Mouse (Mus musculus): ENCODE measurements around the gene B3gnt3. TPM values are rescaled to one million over a fixed set of nuclear protein-coding genes. Genes with fewer than 3 reads are reported as not detected.
"Not testable (repeated sequence)": the region's sequence is repeated elsewhere in the genome, so short reads cannot be mapped to it uniquely, and the experiment has no call there.

B3gnt3 gene
- polyA plus RNA-seq, 1 experiment from 2014 or later = 0.36 TPM

GRCm38 (mm10) chr8:71709134-71709799 is 7.7 kb upstream of the B3gnt3 start:
- peak overlapping the region; percentile 43; the same call in 1 of the 2 replicates for H3K4me2 ChIP-seq
- H3K9me3 ChIP-seq = no peaks in the 10 kb centered on the region
- H3K27me3 ChIP-seq (replicated peaks) = peaks cover 5% of the 10 kb centered on the region; the same call in 1 of the 2 replicates
- H3K4me1 ChIP-seq = peaks cover 6% of the 10 kb centered on the region
- H3K27ac ChIP-seq = no peak overlapping the region
- no peak overlapping the region for H3K9ac ChIP-seq
- H3K4me3 ChIP-seq = no peak overlapping the region
- 42% methylated on average over 25 of the region's 25 CpGs for WGBS
- peaks cover 13% of the 10 kb centered on the region; the same call in 1 of the 2 replicates for H3K36me3 ChIP-seq (replicated peaks)
- no peak; the same call in none of the 2 replicates for ATAC-seq (replicated peaks)

- Histone ChIP-seq H3K9ac (no peak overlapping the region), H3K36me3 (replicated peaks) (peaks cover 4% of the 10 kb centered on the region; the same call in 1 of the 2 replicates), H3K4me1 (peaks cover 6% of the 10 kb centered on the region), H3K4me3 (no peak overlapping the region), H3K27ac (no peak overlapping the region), H3K4me2 (no peak overlapping the region), H3K27me3 (replicated peaks) (peaks cover 12% of the 10 kb centered on the region), H3K9me3 (no peaks in the 10 kb centered on the region)
- 33% methylated on average over 8 of the region's 8 CpGs for WGBS
- no peak for ATAC-seq (replicated peaks)
Observed at GRCm38 (mm10) chr8:71707874-71708273, 6.3 kb upstream of the B3gnt3 start.

- not testable (repeated sequence) for H3K36me3 ChIP-seq (replicated peaks); H3K27ac ChIP-seq; H3K4me2 ChIP-seq; H3K4me1 ChIP-seq; ATAC-seq (replicated peaks); H3K4me3 ChIP-seq; H3K9ac ChIP-seq; H3K9me3 ChIP-seq
- H3K27me3 ChIP-seq (replicated peaks) = peaks cover 51% of the 10 kb centered on the region
Observed at GRCm38 (mm10) chr8:71703400-71703799, 1.8 kb upstream of the B3gnt3 start.

- no peak for ATAC-seq (replicated peaks)
- peaks cover 51% of the 10 kb centered on the region for H3K27me3 ChIP-seq (replicated peaks)
- WGBS = 87% methylated on average over 3 of the region's 3 CpGs
Observed at GRCm38 (mm10) chr8:71702923-71703322, 1.3 kb upstream of the B3gnt3 start.

GRCm38 (mm10) chr8:71702087-71702432 is 471 bp upstream of the B3gnt3 start:
- Histone ChIP-seq H3K27me3 (replicated peaks) (peaks cover 51% of the 10 kb centered on the region), H3K9me3 (no peaks in the 10 kb centered on the region), H3K4me1 (0 out of 2 replicates have a peak, but pooled peaks cover 2% of the 10 kb centered on the region), H3K4me3 (no peak overlapping the region), H3K9ac (no peak overlapping the region), H3K27ac (no peak overlapping the region), H3K36me3 (replicated peaks) (no peaks in the 10 kb centered on the region), H3K4me2 (no peak overlapping the region)
- no peak for ATAC-seq (replicated peaks)
- WGBS = 28% methylated on average over 4 of the region's 4 CpGs

More at GRCm38 (mm10) chr8:71702923-71703322, 1.3 kb upstream of the B3gnt3 start:
- no peak overlapping the region for H3K9ac ChIP-seq
- H3K4me2 ChIP-seq = no peak overlapping the region
- H3K9me3 ChIP-seq = no peaks in the 10 kb centered on the region
- no peaks in the 10 kb centered on the region for H3K36me3 ChIP-seq (replicated peaks)
- 0 out of 2 replicates have a peak, but pooled peaks cover 2% of the 10 kb centered on the region for H3K4me1 ChIP-seq
- no peak overlapping the region for H3K27ac ChIP-seq
- no peak overlapping the region for H3K4me3 ChIP-seq

- no peak overlapping the region for H3K27ac ChIP-seq
- peaks cover 56% of the 10 kb centered on the region for H3K27me3 ChIP-seq (replicated peaks)
- peak overlapping the region; percentile 14 for H3K4me2 ChIP-seq
- H3K4me1 ChIP-seq = 0 out of 2 replicates have a peak, but pooled peaks cover 2% of the 10 kb centered on the region
- WGBS = 9% methylated on average over 29 of the region's 29 CpGs
- H3K36me3 ChIP-seq (replicated peaks) = no peaks in the 10 kb centered on the region
- no peak overlapping the region for H3K4me3 ChIP-seq
- no peak overlapping the region for H3K9ac ChIP-seq
- no peaks in the 10 kb centered on the region for H3K9me3 ChIP-seq
- no peak for ATAC-seq (replicated peaks)
Observed at GRCm38 (mm10) chr8:71700493-71701269, 908 bp downstream of the B3gnt3 start.

- not testable (repeated sequence) for H3K9ac ChIP-seq; H3K9me3 ChIP-seq; H3K4me3 ChIP-seq; ATAC-seq (replicated peaks); H3K27ac ChIP-seq; H3K4me2 ChIP-seq; H3K4me1 ChIP-seq; H3K36me3 ChIP-seq (replicated peaks)
- H3K27me3 ChIP-seq (replicated peaks) = peaks cover 71% of the 10 kb centered on the region
- WGBS = 64% methylated on average over 12 of the region's 12 CpGs
Observed at GRCm38 (mm10) chr8:71695456-71695855, 6.1 kb downstream of the B3gnt3 start.

GRCm38 (mm10) chr8:71693166-71694041 is 8.2 kb downstream of the B3gnt3 start:
- H3K4me1 ChIP-seq = peaks cover 7% of the 10 kb centered on the region
- no peaks in the 10 kb centered on the region for H3K36me3 ChIP-seq (replicated peaks)
- H3K27me3 ChIP-seq (replicated peaks) = peaks cover 77% of the 10 kb centered on the region
- H3K4me3 ChIP-seq = peak overlapping the region; percentile 15
- ATAC-seq (replicated peaks) = peak; percentile 46; the same call in 1 of the 2 replicates
- H3K9ac ChIP-seq = no peak overlapping the region
- no peaks in the 10 kb centered on the region for H3K9me3 ChIP-seq
- 8% methylated on average over 68 of the region's 68 CpGs for WGBS
- H3K27ac ChIP-seq = no peak overlapping the region
- H3K4me2 ChIP-seq = peak overlapping the region; percentile 37

- ATAC-seq (replicated peaks) = no peak
- Histone ChIP-seq H3K4me1 (peaks cover 7% of the 10 kb centered on the region), H3K4me3 (no peak overlapping the region), H3K9me3 (no peaks in the 10 kb centered on the region), H3K27ac (no peak overlapping the region), H3K27me3 (replicated peaks) (peaks cover 86% of the 10 kb centered on the region), H3K4me2 (0 out of 2 replicates have a peak overlapping the region, but pooled peaks have one; percentile 37), H3K36me3 (replicated peaks) (no peaks in the 10 kb centered on the region), H3K9ac (no peak overlapping the region)
- WGBS = 3% methylated on average over 30 of the region's 30 CpGs
Observed at GRCm38 (mm10) chr8:71692509-71692908, 9.1 kb downstream of the B3gnt3 start.

GRCm38 (mm10) chr8:71689028-71689427 is 12.6 kb downstream of the B3gnt3 start, which contains the start of gene Insl3:
Insl3 (plus strand) TSS chr8:71689214.
- no peak within 1 kb of the TSS for H3K9ac ChIP-seq
- H3K27ac ChIP-seq = no peak within 1 kb of the TSS
- H3K4me1 ChIP-seq = peaks cover 30% of the 10 kb centered on the region
- H3K27me3 ChIP-seq (replicated peaks) = peaks cover 100% of the 10 kb centered on the region
- no peak within 1 kb of the TSS for H3K4me2 ChIP-seq
- no peak within 1 kb of the TSS for H3K4me3 ChIP-seq
- no peaks in the 10 kb centered on the region for H3K36me3 ChIP-seq (replicated peaks)
- no peaks in the 10 kb centered on the region for H3K9me3 ChIP-seq
- ATAC-seq (replicated peaks) = no peak
- 4% methylated on average over 33 of the region's 33 CpGs for WGBS

GRCm38 (mm10) chr8:71687616-71688015 is 14.0 kb downstream of the B3gnt3 start:
- no peak overlapping the region for H3K4me3 ChIP-seq
- peaks cover 22% of the 10 kb centered on the region for H3K4me1 ChIP-seq
- no peak overlapping the region for H3K27ac ChIP-seq
- no peak overlapping the region for H3K4me2 ChIP-seq
- no peaks in the 10 kb centered on the region for H3K9me3 ChIP-seq
- 4% methylated on average over 8 of the region's 8 CpGs for WGBS
- no peaks in the 10 kb centered on the region for H3K36me3 ChIP-seq (replicated peaks)
- no peak for ATAC-seq (replicated peaks)
- H3K27me3 ChIP-seq (replicated peaks) = peaks cover 100% of the 10 kb centered on the region
- H3K9ac ChIP-seq = no peak overlapping the region
